Mouse (Mus musculus): ENCODE measurements around the gene Mrm2. TPM values are rescaled to one million over a fixed set of nuclear protein-coding genes. Genes with fewer than 3 reads are reported as not detected.

Mrm2 gene
- polyA plus RNA-seq, 1 experiment from 2014 or later = 8.4 TPM

DNA sequence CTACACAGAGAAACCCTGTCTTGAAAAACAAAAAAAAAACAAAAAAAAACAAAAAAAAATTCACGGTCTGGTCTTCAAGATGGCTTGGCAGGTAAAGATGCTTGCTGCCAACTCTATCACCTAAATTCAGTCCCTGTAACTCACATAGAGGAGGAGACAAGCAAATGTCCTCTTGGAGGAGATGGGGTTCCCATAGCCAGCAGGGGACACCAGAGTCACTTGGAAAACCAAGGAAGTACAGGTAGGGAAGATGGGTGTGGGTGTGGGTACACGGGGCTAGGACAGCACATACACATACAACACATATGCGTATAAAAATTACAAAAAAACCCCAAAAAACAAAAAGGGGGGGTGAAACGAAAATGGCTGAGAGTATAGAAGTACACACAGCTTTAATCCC, 11.2 kb upstream of the Mrm2 start:
- no peaks in the 10 kb centered on the region for H3K27me3 ChIP-seq
- no peaks in the 10 kb centered on the region for H3K9me3 ChIP-seq (replicated peaks)
- H3K4me3 ChIP-seq (replicated peaks) = no peak overlapping the region
- 71% methylated on average over 4 of the region's 4 CpGs for WGBS (ENCODE audit: insufficient replicate concordance)
- no peak overlapping the region for H3K27ac ChIP-seq (replicated peaks)
- H3K4me1 ChIP-seq (replicated peaks) = no peaks in the 10 kb centered on the region
- no peak for ATAC-seq (ENCODE audit: insufficient read depth)
- H3K36me3 ChIP-seq (replicated peaks) = peaks cover 58% of the 10 kb centered on the region
- no peak overlapping the region for H3K9ac ChIP-seq
- no peak overlapping the region for H3K4me2 ChIP-seq

DNA sequence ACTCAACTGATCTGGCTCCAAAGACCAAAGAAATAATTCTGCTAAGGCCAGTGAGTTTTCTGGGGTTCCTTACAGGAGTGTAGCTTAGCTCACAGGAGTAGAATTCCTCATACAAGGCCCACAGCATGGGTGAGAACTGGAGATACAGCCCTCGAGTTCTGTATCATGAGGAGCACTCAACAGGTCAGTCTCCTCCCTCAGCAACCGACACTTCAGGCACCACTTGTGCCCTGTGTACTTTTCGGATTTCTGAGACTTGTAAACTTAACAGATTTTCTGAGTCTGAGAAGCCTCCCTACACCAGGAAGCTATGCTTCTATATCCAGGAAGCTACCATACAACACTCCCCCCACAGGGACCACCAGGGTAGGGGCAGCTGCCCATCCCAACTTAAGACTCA, 8.1 kb upstream of the Mrm2 start:
- H3K9me3 ChIP-seq (replicated peaks) = no peaks in the 10 kb centered on the region
- no peak overlapping the region for H3K4me2 ChIP-seq
- ATAC-seq (ENCODE audit: insufficient read depth) = no peak
- WGBS (ENCODE audit: insufficient replicate concordance) = 63% methylated on average over 3 of the region's 3 CpGs
- H3K27ac ChIP-seq (replicated peaks) = no peak overlapping the region
- H3K4me1 ChIP-seq (replicated peaks) = no peaks in the 10 kb centered on the region
- no peaks in the 10 kb centered on the region for H3K27me3 ChIP-seq
- no peak overlapping the region for H3K9ac ChIP-seq
- H3K36me3 ChIP-seq (replicated peaks) = peaks cover 46% of the 10 kb centered on the region
- no peak overlapping the region for H3K4me3 ChIP-seq (replicated peaks)

GRCm38 (mm10) chr5:140338779-140339178, 7.1 kb upstream of the Mrm2 start:
- Histone ChIP-seq H3K9ac (no peak overlapping the region), H3K9me3 (replicated peaks) (no peaks in the 10 kb centered on the region), H3K4me1 (replicated peaks) (no peaks in the 10 kb centered on the region), H3K36me3 (replicated peaks) (peaks cover 42% of the 10 kb centered on the region), H3K27ac (replicated peaks) (no peak overlapping the region), H3K4me3 (replicated peaks) (no peak overlapping the region), H3K27me3 (no peaks in the 10 kb centered on the region), H3K4me2 (no peak overlapping the region)
- whole genome bisulfite sequencing (ENCODE audit: insufficient replicate concordance) = 82% methylated on average over 4 of the region's 4 CpGs
- no peak for ATAC-seq (ENCODE audit: insufficient read depth)

DNA sequence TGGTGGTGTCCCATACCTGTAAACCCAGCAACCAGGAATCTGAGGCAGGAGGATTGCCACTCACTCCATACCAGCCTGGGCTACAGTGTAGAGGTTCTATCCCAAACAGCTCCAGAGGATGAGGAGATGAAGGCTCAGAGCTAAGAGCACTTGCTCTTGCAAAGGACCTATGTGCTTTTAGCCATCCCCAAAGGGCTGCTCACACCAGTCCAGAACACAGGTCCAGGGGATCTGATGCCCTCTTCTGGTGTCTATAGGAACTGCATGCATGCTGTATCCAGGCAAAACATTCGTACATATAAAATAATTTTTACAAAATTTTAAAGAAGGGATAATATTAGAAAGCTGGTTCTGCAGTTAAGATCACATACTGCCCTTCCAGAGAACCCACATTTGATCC, 5.0 kb upstream of the Mrm2 start:
- Histone ChIP-seq H3K27me3 (no peaks in the 10 kb centered on the region), H3K4me3 (replicated peaks) (no peak overlapping the region), H3K27ac (replicated peaks) (no peak overlapping the region), H3K9me3 (replicated peaks) (no peaks in the 10 kb centered on the region), H3K4me1 (replicated peaks) (peaks cover 12% of the 10 kb centered on the region), H3K36me3 (replicated peaks) (peaks cover 38% of the 10 kb centered on the region), H3K9ac (no peak overlapping the region), H3K4me2 (no peak overlapping the region)
- ATAC-seq (ENCODE audit: insufficient read depth) = no peak
- WGBS (ENCODE audit: insufficient replicate concordance) = 52% methylated on average over 1 of the region's 1 CpGs

DNA sequence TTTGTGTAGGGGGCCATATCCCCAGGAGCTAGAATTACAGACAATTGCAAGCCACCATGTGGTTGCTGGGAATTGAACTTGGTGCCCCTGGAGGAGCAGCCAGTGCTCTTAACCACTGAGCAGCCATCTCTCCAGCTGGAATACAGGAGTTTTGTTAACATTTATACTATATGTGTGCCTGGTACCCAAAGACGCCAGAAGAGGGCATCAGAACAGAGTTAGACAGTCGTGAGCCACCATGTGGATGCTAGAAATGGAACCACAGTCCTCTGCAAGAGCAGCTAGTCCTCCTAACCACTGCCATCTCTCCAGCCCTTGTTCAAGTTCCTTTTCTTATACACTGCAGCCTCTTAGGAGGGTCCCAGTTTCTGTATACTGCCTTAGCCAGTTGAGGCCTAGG, 1.9 kb upstream of the Mrm2 start:
- 15% methylated on average over 2 of the region's 2 CpGs for WGBS (ENCODE audit: insufficient replicate concordance)
- no peak overlapping the region for H3K4me2 ChIP-seq
- no peak for ATAC-seq (ENCODE audit: insufficient read depth)

GRCm38 (mm10) chr5:140332519-140332918, 821 bp upstream of the Mrm2 start:
- Histone ChIP-seq H3K36me3 (replicated peaks) (peaks cover 15% of the 10 kb centered on the region), H3K27me3 (no peaks in the 10 kb centered on the region), H3K4me2 (peak overlapping the region; percentile 89), H3K4me3 (replicated peaks) (peak overlapping the region; percentile 73; the same call in 1 of the 2 replicates), H3K4me1 (replicated peaks) (peaks cover 25% of the 10 kb centered on the region), H3K9ac (peak overlapping the region; percentile 69; the same call in 1 of the 2 replicates), H3K27ac (replicated peaks) (peak overlapping the region; percentile 86; the same call in 1 of the 2 replicates), H3K9me3 (replicated peaks) (no peaks in the 10 kb centered on the region)
- ATAC-seq (ENCODE audit: insufficient read depth) = peak; percentile 47; the same call in 1 of the 2 replicates
- 35% methylated on average over 4 of the region's 4 CpGs for WGBS (ENCODE audit: insufficient replicate concordance)

More for the DNA sequence above, 1.9 kb upstream of the Mrm2 start:
- no peaks in the 10 kb centered on the region for H3K27me3 ChIP-seq
- no peak overlapping the region for H3K27ac ChIP-seq (replicated peaks)
- no peak overlapping the region for H3K9ac ChIP-seq
- peaks cover 25% of the 10 kb centered on the region for H3K4me1 ChIP-seq (replicated peaks)
- no peak overlapping the region for H3K4me3 ChIP-seq (replicated peaks)
- H3K9me3 ChIP-seq (replicated peaks) = no peaks in the 10 kb centered on the region
- H3K36me3 ChIP-seq (replicated peaks) = peaks cover 16% of the 10 kb centered on the region

DNA sequence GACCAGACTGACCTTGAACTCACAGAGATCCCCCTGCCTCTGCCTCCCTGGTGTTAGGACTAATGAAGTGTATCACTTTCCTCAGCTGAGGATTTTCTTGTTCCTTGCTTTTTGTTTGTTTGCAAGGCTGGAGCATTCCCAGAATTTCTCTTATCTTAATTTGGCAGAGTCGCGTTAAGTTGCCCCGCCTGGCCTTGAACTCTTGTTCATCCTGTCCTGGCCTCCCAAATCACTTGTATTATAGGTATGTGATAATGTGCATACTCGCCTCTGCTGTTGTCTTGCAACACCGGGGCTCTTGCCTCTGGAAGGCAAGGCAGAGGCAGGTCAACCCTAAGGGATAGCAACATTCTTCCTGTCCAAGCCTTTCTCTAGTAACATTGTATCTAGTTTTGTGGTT, 7.6 kb downstream of the Mrm2 start:
- 47% methylated on average over 5 of the region's 5 CpGs for WGBS (ENCODE audit: insufficient replicate concordance)
- H3K36me3 ChIP-seq (replicated peaks) = peaks cover 22% of the 10 kb centered on the region
- H3K9me3 ChIP-seq (replicated peaks) = no peaks in the 10 kb centered on the region
- no peak for ATAC-seq (ENCODE audit: insufficient read depth)
- peak overlapping the region; percentile 38; the same call in 1 of the 2 replicates for H3K27ac ChIP-seq (replicated peaks)
- H3K4me1 ChIP-seq (replicated peaks) = peaks cover 44% of the 10 kb centered on the region
- no peaks in the 10 kb centered on the region for H3K27me3 ChIP-seq
- H3K4me3 ChIP-seq (replicated peaks) = no peak overlapping the region
- peak overlapping the region; percentile 28 for H3K4me2 ChIP-seq
- no peak overlapping the region for H3K9ac ChIP-seq

- Histone ChIP-seq H3K4me1 (replicated peaks) (peaks cover 52% of the 10 kb centered on the region), H3K27me3 (no peaks in the 10 kb centered on the region)
Observed at GRCm38 (mm10) chr5:140321756-140322575, 9.7 kb downstream of the Mrm2 start.

DNA sequence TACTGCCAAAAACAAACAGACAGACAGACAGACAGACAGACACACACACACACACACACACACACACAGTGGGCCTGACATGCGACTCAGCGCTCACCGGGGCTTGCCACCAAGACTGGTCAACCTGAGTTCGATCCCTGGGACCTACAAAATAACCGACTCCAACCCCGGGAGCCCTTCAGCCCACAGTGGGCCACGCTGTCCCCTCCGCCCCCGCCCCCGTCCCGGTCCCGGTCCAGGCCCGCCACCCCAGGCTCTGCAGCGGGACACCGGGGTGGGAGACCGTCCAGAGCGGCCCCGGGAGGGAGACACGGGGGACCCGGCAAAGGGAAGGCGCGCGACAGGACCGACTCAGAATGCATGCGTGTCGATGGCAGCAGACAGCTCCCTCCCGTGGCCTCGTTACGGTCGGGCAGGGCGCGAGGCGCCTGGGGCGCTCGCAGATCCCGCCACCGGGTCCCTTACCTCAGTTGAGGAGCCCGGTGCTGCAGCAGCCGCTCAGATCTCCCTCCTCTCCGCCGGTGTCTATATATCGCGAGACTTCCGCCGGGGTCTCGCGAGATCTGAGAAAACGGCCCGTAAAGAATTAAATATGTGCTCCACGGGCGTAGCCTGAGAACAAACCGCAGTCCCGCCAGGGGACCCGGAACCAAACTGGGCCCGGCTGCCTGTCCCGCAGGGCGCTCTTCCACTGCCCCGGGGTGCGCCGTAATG, 10.5 kb downstream of the Mrm2 start, which contains the start of the genes Mad1l1 and Nudt1:
Gene Mad1l1, minus strand, starts transcription at position 511 of the 714 bp plus-strand sequence.
Gene Nudt1, plus strand, starts transcription at position 615 of the 714 bp plus-strand sequence.
- Histone ChIP-seq H3K36me3 (replicated peaks) (0 out of 2 replicates have a peak, but pooled peaks cover 5% of the 10 kb centered on the region), H3K4me3 (replicated peaks) (peak within 1 kb of the TSS; percentile 91), H3K9ac (peak within 1 kb of the TSS; percentile 97), H3K27ac (replicated peaks) (peak within 1 kb of the TSS; percentile 88), H3K9me3 (replicated peaks) (no peaks in the 10 kb centered on the region), H3K4me1 (replicated peaks) (peaks cover 52% of the 10 kb centered on the region), H3K4me2 (peak within 1 kb of the TSS; percentile 85), H3K27me3 (no peaks in the 10 kb centered on the region)
- peak; percentile 92 for ATAC-seq (ENCODE audit: insufficient read depth)
- under 1% methylated on average over 60 of the region's 60 CpGs for WGBS (ENCODE audit: insufficient replicate concordance)

More at GRCm38 (mm10) chr5:140321756-140322575, 9.7 kb downstream of the Mrm2 start:
- Histone ChIP-seq H3K4me3 (replicated peaks) (peak overlapping the region; percentile 91), H3K9me3 (replicated peaks) (no peaks in the 10 kb centered on the region), H3K27ac (replicated peaks) (peak overlapping the region; percentile 88), H3K9ac (peak overlapping the region; percentile 97), H3K4me2 (peak overlapping the region; percentile 85), H3K36me3 (replicated peaks) (0 out of 2 replicates have a peak, but pooled peaks cover 9% of the 10 kb centered on the region)
- WGBS (ENCODE audit: insufficient replicate concordance) = under 1% methylated on average over 17 of the region's 17 CpGs
- ATAC-seq (ENCODE audit: insufficient read depth) = peak; percentile 24

DNA sequence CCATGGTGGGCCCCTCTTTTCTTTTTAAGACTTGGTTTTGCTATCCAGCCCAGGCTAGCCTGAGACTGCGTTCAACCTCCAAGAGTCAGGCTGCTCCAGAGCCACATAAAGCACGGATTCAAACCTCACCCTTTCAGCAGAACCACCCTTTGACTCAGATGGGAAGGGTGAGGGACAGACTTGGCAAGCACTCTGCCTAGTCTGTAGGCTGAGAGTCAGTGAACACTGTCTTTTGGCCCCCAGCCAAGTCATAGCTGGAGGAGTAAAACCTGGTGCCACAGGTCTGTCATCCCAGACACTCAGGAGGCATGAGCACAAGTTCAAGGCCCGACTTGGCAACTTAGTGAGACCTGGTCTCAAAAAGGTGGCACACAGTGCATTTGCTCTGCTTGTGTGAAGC, 15.0 kb downstream of the Mrm2 start:
- WGBS (ENCODE audit: insufficient replicate concordance) = 75% methylated on average over 3 of the region's 3 CpGs
- Histone ChIP-seq H3K9me3 (replicated peaks) (no peaks in the 10 kb centered on the region), H3K27ac (replicated peaks) (no peak overlapping the region), H3K36me3 (replicated peaks) (peaks cover 33% of the 10 kb centered on the region), H3K4me1 (replicated peaks) (peaks cover 27% of the 10 kb centered on the region), H3K9ac (no peak overlapping the region), H3K4me3 (replicated peaks) (no peak overlapping the region), H3K27me3 (no peaks in the 10 kb centered on the region), H3K4me2 (no peak overlapping the region)
- ATAC-seq (ENCODE audit: insufficient read depth) = no peak

DNA sequence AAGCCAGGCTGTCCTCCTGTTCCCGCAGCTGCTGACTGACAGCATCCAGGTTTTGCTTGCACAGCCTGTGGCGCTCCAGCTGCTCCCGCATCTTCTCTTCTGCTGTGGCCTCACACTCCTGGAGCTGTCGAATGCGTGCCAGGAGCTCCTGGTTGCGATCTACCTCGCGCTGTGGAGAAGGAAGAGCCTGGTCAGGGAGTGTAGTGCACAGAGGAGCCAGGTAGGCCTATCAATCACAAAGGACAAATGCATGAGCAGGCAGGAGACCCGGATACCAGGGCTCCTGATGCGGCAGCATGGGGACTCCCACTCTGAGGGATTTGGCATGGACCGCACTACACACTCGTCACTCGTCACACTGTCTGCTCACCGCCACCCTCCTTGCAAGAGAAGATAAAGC, 24.1 kb downstream of the Mrm2 start:
- Histone ChIP-seq H3K27me3 (no peaks in the 10 kb centered on the region), H3K9ac (no peak overlapping the region), H3K4me2 (no peak overlapping the region), H3K36me3 (replicated peaks) (peaks cover 92% of the 10 kb centered on the region), H3K9me3 (replicated peaks) (no peaks in the 10 kb centered on the region), H3K27ac (replicated peaks) (no peak overlapping the region), H3K4me1 (replicated peaks) (no peaks in the 10 kb centered on the region), H3K4me3 (replicated peaks) (no peak overlapping the region)
- WGBS (ENCODE audit: insufficient replicate concordance) = 88% methylated on average over 14 of the region's 14 CpGs
- no peak for ATAC-seq (ENCODE audit: insufficient read depth)
